Mouse (Mus musculus) MEL (cell line): ENCODE measurements around the gene Adcy3.
A peak's percentile ranks its signal among the peaks of the same experiment; 100 is the strongest.

ENCODE experiments used
- CTCF ChIP-seq, 3 experiments: IDR thresholded peaks in 2 of 3; conservative IDR thresholded peaks in 1 of 3; 2 replicates each; pipeline ENCODE4 v1.5.1; 2011 to 2012; ENCODE audit warnings: low read length in 3 of 3, low read depth in 2 of 3, mild to moderate bottlenecking in 2 of 3, improper control_type of control experiment in 1 of 3, inconsistent platforms in 1 of 3, mixed read lengths in 1 of 3, moderate library complexity in 1 of 3; ENCODE audit not compliant: control insufficient read depth in 1 of 3, insufficient read depth in 1 of 3, poor library complexity in 1 of 3, severe bottlenecking in 1 of 3
- GATA1 ChIP-seq: IDR thresholded peaks from 2 replicates; pipeline ENCODE4 v1.6.1; 2011; ENCODE audit warnings: low read depth, low read length, improper control_type of control experiment
- MXI1 ChIP-seq: IDR thresholded peaks from 2 replicates; pipeline ENCODE4 v1.6.1; 2011; ENCODE audit warnings: mild to moderate bottlenecking, low read depth, low read length, improper control_type of control experiment
- NELFE ChIP-seq: IDR thresholded peaks from 2 replicates; pipeline ENCODE4 v1.6.1; 2011; ENCODE audit warnings: low read depth, low read length, improper control_type of control experiment
- ZC3H11A ChIP-seq: IDR thresholded peaks from 2 replicates; pipeline ENCODE4 v1.6.1; 2012; ENCODE audit warnings: low read depth, mild to moderate bottlenecking, inconsistent platforms, low read length, improper control_type of control experiment

GRCm38 (mm10) chr12:4189060-4189447 is 56.2 kb downstream of the Adcy3 start:
- TF ChIP-seq GATA1 (no peak), NELFE (no peak), CTCF (IDR thresholded peaks at IDR 0.05 in 2 of 3, conservative IDR thresholded peaks at IDR 0.05 in 1 of 3; ENCODE audit: control insufficient read depth in 1 of 3, insufficient read depth in 1 of 3, low read depth in 2 of 3, low read length in 3 of 3, poor library complexity in 1 of 3, severe bottlenecking in 1 of 3) (peak; percentile 72 to 78 (median 75)), MXI1 (no peak), ZC3H11A (peak; percentile 40; the same call in 1 of the 2 replicates)
